Comparison of ENCODE assay signal across 8 mouse cellular contexts in the genomic region with DNA sequence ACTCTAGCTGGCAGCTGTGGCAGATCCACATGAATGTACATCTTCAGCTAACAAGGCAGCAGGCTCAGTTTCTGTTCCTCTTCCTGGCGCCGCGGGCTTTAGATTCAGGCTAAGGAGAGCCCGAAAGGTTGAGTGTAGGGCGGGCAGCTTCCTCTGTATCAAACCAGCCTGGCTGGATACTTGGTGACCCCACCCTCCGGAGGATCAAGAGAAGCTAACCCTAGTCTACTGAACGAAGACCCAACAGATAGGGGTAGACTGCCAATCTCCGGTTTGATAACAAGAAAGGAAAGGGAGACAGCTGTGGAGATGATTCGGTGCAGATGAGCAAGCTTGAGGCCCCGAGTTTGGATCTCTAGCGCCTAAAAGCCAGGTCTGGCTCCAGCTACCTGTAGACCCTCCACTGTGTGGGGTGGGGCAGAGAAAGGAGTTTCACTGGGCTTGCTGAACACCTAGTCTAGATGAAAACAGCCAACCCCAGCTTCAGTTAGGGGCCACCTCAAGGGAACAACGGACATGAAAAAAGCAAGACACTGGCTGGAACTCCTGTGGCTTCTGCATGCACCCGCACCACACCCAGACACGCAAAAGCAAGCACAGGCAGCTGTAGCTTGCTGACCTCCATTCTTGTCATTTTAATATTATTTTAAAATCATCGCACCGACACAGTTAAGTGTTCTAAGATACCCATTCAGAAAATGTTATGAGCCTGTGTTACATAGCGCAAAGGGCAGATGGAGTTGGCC. TPM values are rescaled to one million over a fixed set of nuclear protein-coding genes. Genes with fewer than 3 reads are reported as not detected.
DNase-seq lines count a peak whose midpoint lies in the region; ATAC-seq and TF ChIP-seq lines count a peak whose summit lies in the region.

No protein-coding gene starts in this region.

- H3K9ac ChIP-seq in embryonic facial prominence, embryonic 12.5 days, result peak overlapping the region; percentile 94
- H3K9ac ChIP-seq in hindbrain, embryonic 13.5 days, result peak overlapping the region; percentile 96

- DNase-seq in gastrocnemius, adult 2 months, result peak; percentile 47
- no peak for DNase-seq in gastrocnemius, postnatal 36 days
- DNase-seq in lung, postnatal 14 days, result peak; percentile 34
- peak; percentile 53 to 78 for DNase-seq in spleen, adult 2 months (ENCODE audit: low read depth in 1 of 2, low spot score in 2 of 2)
- no peak for DNase-seq in right cerebral cortex, postnatal 4 days

- peak overlapping the region; percentile 98 for H3K4me2 ChIP-seq in embryonic facial prominence, embryonic 12.5 days (replicated peaks)
- H3K4me2 ChIP-seq in hindbrain, embryonic 13.5 days, result peak overlapping the region; percentile 97

- H3K36me3 ChIP-seq in embryonic facial prominence, embryonic 12.5 days, result peaks cover 23% of the 10 kb centered on the region
- H3K36me3 ChIP-seq in hindbrain, embryonic 13.5 days, result peaks cover 38% of the 10 kb centered on the region
- peaks cover 18% of the 10 kb centered on the region for H3K36me3 ChIP-seq in spleen, adult 2 months (ENCODE audit: control insufficient read depth, insufficient read depth, low read length)

- no peak for TF ChIP-seq CTCF in gastrocnemius, adult 2 months (IDR thresholded peaks at IDR 0.05)
- TF ChIP-seq CTCF in spleen, adult 2 months (IDR thresholded peaks at IDR 0.05; ENCODE audit: extremely low read depth, insufficient read depth, insufficient read length, insufficient replicate concordance), result no peak

- no peak for TF ChIP-seq POLR2A in spleen, adult 2 months (IDR thresholded peaks at IDR 0.05; ENCODE audit: low read depth, low read length)

- H3K27ac ChIP-seq in gastrocnemius, adult 2 months, result peak overlapping the region; percentile 92
- H3K27ac ChIP-seq in embryonic facial prominence, embryonic 12.5 days, result no peak overlapping the region
- H3K27ac ChIP-seq in hindbrain, embryonic 13.5 days, result 0 out of 2 replicates have a peak overlapping the region, but pooled peaks have one; percentile 12
- peak overlapping the region; percentile 80 for H3K27ac ChIP-seq in spleen, adult 2 months (ENCODE audit: insufficient read depth, low read length)

- 80% methylated on average over 17 of the region's 17 CpGs for WGBS in embryonic facial prominence, embryonic 12.5 days
- WGBS in hindbrain, embryonic 13.5 days, result 83% methylated on average over 17 of the region's 17 CpGs
- WGBS in spleen, adult 2 months, result 9% methylated on average over 17 of the region's 17 CpGs

- H3K27me3 ChIP-seq in embryonic facial prominence, embryonic 12.5 days, result no peaks in the 10 kb centered on the region
- H3K27me3 ChIP-seq in hindbrain, embryonic 13.5 days, result no peaks in the 10 kb centered on the region
- H3K27me3 ChIP-seq in spleen, adult 2 months (ENCODE audit: control insufficient read depth, insufficient read depth, low read length), result no peaks in the 10 kb centered on the region

- no peaks in the 10 kb centered on the region for H3K9me3 ChIP-seq in embryonic facial prominence, embryonic 12.5 days
- H3K9me3 ChIP-seq in hindbrain, embryonic 13.5 days, result no peaks in the 10 kb centered on the region

- H3K4me1 ChIP-seq in embryonic facial prominence, embryonic 12.5 days, result peaks cover 11% of the 10 kb centered on the region
- peaks cover 34% of the 10 kb centered on the region for H3K4me1 ChIP-seq in hindbrain, embryonic 13.5 days (replicated peaks)
- peaks cover 4% of the 10 kb centered on the region; the same call in 1 of the 2 replicates for H3K4me1 ChIP-seq in spleen, adult 2 months (ENCODE audit: control insufficient read depth, insufficient read depth, insufficient read length)

- H3K4me3 ChIP-seq in gastrocnemius, adult 2 months, result peak overlapping the region; percentile 94
- H3K4me3 ChIP-seq in embryonic facial prominence, embryonic 12.5 days, result peak overlapping the region; percentile 97
- H3K4me3 ChIP-seq in hindbrain, embryonic 13.5 days, result peak overlapping the region; percentile 94
- peak overlapping the region; percentile 93 for H3K4me3 ChIP-seq in spleen, adult 2 months (ENCODE audit: extremely low read depth, insufficient read depth, insufficient read length)

- intact Hi-C loops in gastrocnemius, adult 2 months (cut with DNase I), result loop anchor here (5.0 kb wide), 1 partner anchor 60 kb away; a partner anchor contains a TSS
- intact Hi-C loops in gastrocnemius, postnatal 36 days (cut with DNase I), result no loop called here

- no peak for ATAC-seq in embryonic facial prominence, embryonic 12.5 days (ENCODE audit: insufficient number of reproducible peaks, insufficient read depth, low FRiP score, low TSS enrichment)
- ATAC-seq in hindbrain, embryonic 13.5 days (ENCODE audit: low FRiP score), result no peak
- ATAC-seq in activated CD4-positive, CD25-positive, alpha-beta regulatory T cell, adult 4 months, result no peak

RNA-seq across cellular contexts. Expression of a gene that starts 1.2 kb away (rescaled TPM):
- total RNA-seq in gastrocnemius, adult 2 months (2021), result 10 to 100 TPM; 13.1 to 16.5 TPM
- total RNA-seq in gastrocnemius, postnatal 36 days (2021), result 10 to 100 TPM; 13.3 to 15.3 TPM
- 79.8 and 84.5 TPM in 2 replicates for polyA plus RNA-seq in embryonic facial prominence, embryonic 12.5 days (2016; fragmentation: Nextera tagmentation; extraction: Ambion mirVana)
- polyA plus RNA-seq in hindbrain, embryonic 13.5 days (2015; fragmentation: Nextera tagmentation; extraction: Ambion mirVana), result 52.6 and 57.3 TPM in 2 replicates
- 71.3 and 101 TPM in 2 replicates for polyA plus RNA-seq in spleen, adult 2 months (2012; rRNA removed)
- 100 to 1,000 TPM in 1 of 2 experiments, 10 to 100 TPM in 1; 85.5 to 101 TPM for polyA plus RNA-seq in activated CD4-positive, CD25-positive, alpha-beta regulatory T cell, adult 4 months (2017; shearing (Covaris generic))

RNA-seq across cellular contexts. Expression of a gene that starts 11.2 kb away (rescaled TPM):
- total RNA-seq in gastrocnemius, adult 2 months (2021), result not detected
- total RNA-seq in gastrocnemius, postnatal 36 days (2021), result not detected
- 0.14 TPM in 1 of 2 replicates, not detected in the other for polyA plus RNA-seq in embryonic facial prominence, embryonic 12.5 days (2016; fragmentation: Nextera tagmentation; extraction: Ambion mirVana)
- 0.17 and 0.40 TPM in 2 replicates for polyA plus RNA-seq in hindbrain, embryonic 13.5 days (2015; fragmentation: Nextera tagmentation; extraction: Ambion mirVana)
- not detected in 2 replicates for polyA plus RNA-seq in spleen, adult 2 months (2012; rRNA removed)
- polyA plus RNA-seq in activated CD4-positive, CD25-positive, alpha-beta regulatory T cell, adult 4 months (2017; shearing (Covaris generic)), result under 1 TPM; 0.29 to 0.88 TPM

RNA-seq across cellular contexts. Expression of a gene that starts 16.6 kb away (rescaled TPM):
- 1 to 10 TPM; 1.7 to 2.0 TPM for total RNA-seq in gastrocnemius, adult 2 months (2021)
- 1 to 10 TPM; 1.7 to 2.0 TPM for total RNA-seq in gastrocnemius, postnatal 36 days (2021)
- polyA plus RNA-seq in embryonic facial prominence, embryonic 12.5 days (2016; fragmentation: Nextera tagmentation; extraction: Ambion mirVana), result 13.2 TPM in 2 replicates
- polyA plus RNA-seq in hindbrain, embryonic 13.5 days (2015; fragmentation: Nextera tagmentation; extraction: Ambion mirVana), result 6.0 and 6.2 TPM in 2 replicates
- 9.8 and 11.7 TPM in 2 replicates for polyA plus RNA-seq in spleen, adult 2 months (2012; rRNA removed)
- 1 to 10 TPM in 1 of 2 experiments, under 1 TPM in 1; 0.98 to 1.4 TPM for polyA plus RNA-seq in activated CD4-positive, CD25-positive, alpha-beta regulatory T cell, adult 4 months (2017; shearing (Covaris generic))

Comparison
In these comparisons a context has a peak if more than half of its experiments do, and no peak if none do; other contexts are left out.
1. DNase-seq: peak in gastrocnemius, adult 2 months (single experiment), lung, postnatal 14 days (single experiment) and spleen, adult 2 months (2 of 2); none in gastrocnemius, postnatal 36 days (0 of 2) and right cerebral cortex, postnatal 4 days (single experiment).
2. Peak in every context shown above with its lines, with median percentiles within 50 percentile points of each other: H3K4me3 ChIP-seq.